In the genomic region with DNA sequence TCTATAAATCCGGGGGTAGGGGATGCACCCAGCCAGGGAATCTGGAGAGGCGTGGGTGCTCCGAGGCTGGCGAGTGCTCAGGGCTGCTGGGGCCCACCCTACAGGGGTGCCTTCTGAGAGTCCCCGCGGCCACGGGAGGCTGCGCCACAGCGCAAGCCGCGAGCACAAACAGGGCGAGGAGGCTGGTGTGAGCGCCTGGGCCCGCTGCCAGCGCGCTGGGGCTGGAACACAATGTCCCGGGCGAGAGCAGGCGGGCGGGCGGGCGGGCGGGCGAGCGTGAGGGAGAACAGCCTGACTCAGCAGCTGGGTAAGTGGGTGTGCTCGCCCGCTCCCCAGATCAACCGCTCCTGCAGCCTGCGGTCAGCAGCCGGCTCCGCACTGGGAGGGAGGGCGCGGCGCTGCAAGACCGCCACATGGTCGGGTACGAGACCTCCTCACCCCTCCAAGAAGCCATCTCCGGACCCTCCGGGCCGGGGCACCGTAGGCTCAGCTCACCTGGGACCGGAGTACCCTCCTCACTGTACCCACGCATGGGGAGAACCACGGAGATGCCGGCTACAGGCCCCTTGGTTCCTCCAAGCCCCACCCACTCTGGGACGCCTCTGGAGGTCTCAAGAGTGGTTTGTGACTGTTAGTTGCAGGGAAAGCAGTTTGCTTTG, we compare ENCODE assay signal across 9 mouse cellular contexts. TPM values are rescaled to one million over a fixed set of nuclear protein-coding genes. Genes with fewer than 3 reads are reported as not detected.
A peak's percentile ranks its signal among the peaks of the same experiment; 100 is the strongest.
DNase-seq lines count a peak whose midpoint lies in the region; ATAC-seq lines count a peak whose summit lies in the region.
"Had no signal": no experiment of that assay in that cellular context is flagged by ENCODE, and none has a peak within 500 bp of the region (broad histone marks: within the 10 kb centered on the region; RNA-seq: fewer than 3 reads in every experiment).

No protein-coding gene starts in this region.

- peak overlapping the region; percentile 14; the same call in 1 of the 2 replicates for H3K27ac ChIP-seq in hindbrain, embryonic 14.5 days
- H3K27ac ChIP-seq: macrophage had no signal

- peak; percentile 76 for ATAC-seq in hindbrain, embryonic 14.5 days (ENCODE audit: low FRiP score)

- H3K9ac ChIP-seq in hindbrain, embryonic 14.5 days = peak overlapping the region; percentile 58

- peaks cover 16% of the 10 kb centered on the region; the same call in 1 of the 2 replicates for H3K27me3 ChIP-seq in hindbrain, embryonic 14.5 days (ENCODE audit: control insufficient read depth, insufficient read depth, low read length)

- peak overlapping the region; percentile 64 for H3K4me2 ChIP-seq in hindbrain, embryonic 14.5 days (replicated peaks)

- peak overlapping the region; percentile 39 for H3K4me3 ChIP-seq in hindbrain, embryonic 14.5 days (replicated peaks; ENCODE audit: low read length)

- H3K36me3 ChIP-seq in hindbrain, embryonic 14.5 days (replicated peaks; ENCODE audit: control insufficient read depth, insufficient read depth) = no peaks in the 10 kb centered on the region

- H3K4me1 ChIP-seq in hindbrain, embryonic 14.5 days (replicated peaks; ENCODE audit: control insufficient read depth, insufficient read depth, low read length) = peaks cover 8% of the 10 kb centered on the region; the same call in 1 of the 2 replicates

- H3K9me3 ChIP-seq in hindbrain, embryonic 14.5 days (ENCODE audit: control insufficient read depth, low read length) = no peaks in the 10 kb centered on the region

- 1% methylated on average over 35 of the region's 46 CpGs for WGBS in hindbrain, embryonic 14.5 days

- DNase-seq in MEL-GATA-1-ER (ENCODE audit: extremely low read depth, low read depth) = peak; percentile 24
- peak; percentile 76 for DNase-seq in cerebellum, adult 8-10 months
- peak; percentile 75 to 85 for DNase-seq in frontal cortex, postnatal 10 days (ENCODE audit: low spot score in 2 of 2)
- peak; percentile 72 for DNase-seq in hindbrain, embryonic 14.5 days (ENCODE audit: low spot score)
- DNase-seq in left cerebral cortex, adult 11 months (ENCODE audit: low spot score) = peak; percentile 86
- peak; percentile 95 for DNase-seq in lung, postnatal 25 days (ENCODE audit: low spot score)
- DNase-seq in right cerebral cortex, postnatal 10 days (ENCODE audit: low spot score in 2 of 2) = peak; percentile 87 to 92
- peak; percentile 67 for DNase-seq in urinary bladder, postnatal 10 days (ENCODE audit: low spot score)

RNA-seq across cellular contexts. Expression of a gene that starts 0.8 kb away (rescaled TPM):
- polyA plus RNA-seq in hindbrain, embryonic 14.5 days (2014; fragmentation: Nextera tagmentation; extraction: Ambion mirVana) = 8.2 and 9.8 TPM in 2 replicates

RNA-seq across cellular contexts. Expression of a gene that starts 12.5 kb away (rescaled TPM):
- not detected in 2 replicates for polyA plus RNA-seq in hindbrain, embryonic 14.5 days (2014; fragmentation: Nextera tagmentation; extraction: Ambion mirVana)
- polyA plus RNA-seq: macrophage had no signal

RNA-seq across cellular contexts. Expression of a gene that starts 31.1 kb away (rescaled TPM):
- not detected in 2 replicates for polyA plus RNA-seq in hindbrain, embryonic 14.5 days (2014; fragmentation: Nextera tagmentation; extraction: Ambion mirVana)
- polyA plus RNA-seq: macrophage had no signal

RNA-seq across cellular contexts. Expression of a gene that starts 42.5 kb away (rescaled TPM):
- not detected in 2 replicates for polyA plus RNA-seq in hindbrain, embryonic 14.5 days (2014; fragmentation: Nextera tagmentation; extraction: Ambion mirVana)
- polyA plus RNA-seq: macrophage had no signal

RNA-seq across cellular contexts. Expression of a gene that starts 57.4 kb away (rescaled TPM):
- 13.5 and 13.7 TPM in 2 replicates for polyA plus RNA-seq in hindbrain, embryonic 14.5 days (2014; fragmentation: Nextera tagmentation; extraction: Ambion mirVana)
- polyA plus RNA-seq: macrophage had no signal

Comparison
In these comparisons a context has a peak if more than half of its experiments do, and no peak if none do; other contexts are left out.
1. Peak in every context shown above with its lines: DNase-seq, ATAC-seq, H3K4me3 ChIP-seq and H3K27ac ChIP-seq.
2. DNase-seq: peak in every context shown above with its lines; median percentile 95 in lung, postnatal 25 days; 90 in right cerebral cortex, postnatal 10 days; 86 in left cerebral cortex, adult 11 months; 80 in frontal cortex, postnatal 10 days; 76 in cerebellum, adult 8-10 months; 72 in hindbrain, embryonic 14.5 days; 67 in urinary bladder, postnatal 10 days; 24 in MEL-GATA-1-ER.